Mouse (Mus musculus) heart, adult 2 months (tissue): ENCODE results near the gene Gm14698.
"Not testable (repeated sequence)": the region's sequence is repeated elsewhere in the genome, so short reads cannot be mapped to it uniquely, and the experiment has no call there.

Source experiments
- CTCF ChIP-seq: fragments of 200-600 bp; IDR thresholded peaks from 2 replicates; pipeline ENCODE4 v1.8.1; 2022; ENCODE audit warnings: antibody characterized with exemption, mild to moderate bottlenecking, moderate library complexity
- EP300 ChIP-seq: fragments of 200-500 bp; IDR thresholded peaks from 2 replicates; pipeline ENCODE4 v1.6.1; 2011; ENCODE audit warnings: low read depth, low read length, control low read depth; ENCODE audit not compliant: insufficient read depth
- POLR2A ChIP-seq: fragments of 200-500 bp; IDR thresholded peaks from 2 replicates; pipeline ENCODE4 v1.6.1; 2011; ENCODE audit warnings: mild to moderate bottlenecking, low read depth, low read length, control low read depth; ENCODE audit not compliant: insufficient read depth

DNA sequence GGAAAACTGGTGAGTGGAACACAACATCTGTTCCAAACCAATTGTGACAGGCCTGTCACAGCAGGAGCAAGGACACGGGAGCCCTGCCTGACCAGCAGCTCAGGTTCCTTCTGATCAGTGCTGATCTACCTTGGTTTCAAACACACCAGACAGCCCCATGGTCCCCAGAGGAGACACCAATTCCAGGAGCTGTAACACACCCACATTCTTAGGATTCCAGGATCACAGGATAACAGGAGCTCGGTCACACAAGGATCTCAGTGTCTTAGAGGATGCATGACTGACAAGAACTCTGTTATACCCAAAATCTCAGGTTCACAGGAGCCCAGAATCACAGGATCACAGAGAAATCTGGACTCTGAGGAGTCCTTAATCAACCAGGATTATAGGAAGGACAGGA lies 444 bp upstream of the Gm14698 start:
- not testable (repeated sequence) for TF ChIP-seq CTCF, EP300, POLR2A
